Mouse (Mus musculus) forebrain, embryonic 13.5 days (tissue): ENCODE measurements at regions not wholly inside any gene's neighbourhood (a gene's known extent, or its start where the extent isn't known, plus 50 kb on each side); places are given as distances from the start of the nearest gene placed in this dataset.

ENCODE experiments used
- ATAC-seq: fragments of 200-750 bp; cut with Nextera tagmentation; 2 replicates; pipeline ENCODE4 v1.8.0; 2017
- H3K27ac ChIP-seq: fragments of 300-500 bp; sonication (generic); 2 replicates; pipeline ENCODE4 v1.5.1; 2015; ENCODE audit warnings: inconsistent platforms, mild to moderate bottlenecking, moderate library complexity
- H3K27me3 ChIP-seq: fragments of 300-500 bp; sonication (generic); 2 replicates; pipeline ENCODE4 v1.6.1; 2015; ENCODE audit warnings: mild to moderate bottlenecking, inconsistent platforms
- H3K36me3 ChIP-seq: fragments of 300-500 bp; sonication (generic); 2 replicates; pipeline ENCODE4 v1.6.1; 2015; ENCODE audit warnings: mild to moderate bottlenecking, inconsistent platforms; ENCODE audit not compliant: poor library complexity, severe bottlenecking
- H3K4me1 ChIP-seq: fragments of 300-500 bp; sonication (generic); 2 replicates; pipeline ENCODE4 v1.6.1; 2015; ENCODE audit warnings: inconsistent platforms
- H3K4me2 ChIP-seq: fragments of 300-500 bp; sonication (generic); 2 replicates; pipeline ENCODE4 v1.6.1; 2015; ENCODE audit warnings: inconsistent platforms, mild to moderate bottlenecking, moderate library complexity
- H3K4me3 ChIP-seq: fragments of 300-500 bp; sonication (generic); 2 replicates; pipeline ENCODE4 v1.5.1; 2015; ENCODE audit warnings: mild to moderate bottlenecking, inconsistent platforms
- H3K9ac ChIP-seq: fragments of 300-500 bp; sonication (generic); 2 replicates; pipeline ENCODE4 v1.6.1; 2015; ENCODE audit warnings: mild to moderate bottlenecking, inconsistent platforms
- H3K9me3 ChIP-seq: fragments of 300-500 bp; sonication (generic); replicated peaks from 2 replicates; pipeline ENCODE4 v1.6.1; 2016; ENCODE audit warnings: inconsistent platforms
- WGBS: fragments of 180-500 bp; shearing (Covaris S2); methylation state at CpG from one replicate; pipeline ENCODE4 v1.1.7; 2015; 5-methylcytosine and 5-hydroxymethylcytosine counted together

DNA sequence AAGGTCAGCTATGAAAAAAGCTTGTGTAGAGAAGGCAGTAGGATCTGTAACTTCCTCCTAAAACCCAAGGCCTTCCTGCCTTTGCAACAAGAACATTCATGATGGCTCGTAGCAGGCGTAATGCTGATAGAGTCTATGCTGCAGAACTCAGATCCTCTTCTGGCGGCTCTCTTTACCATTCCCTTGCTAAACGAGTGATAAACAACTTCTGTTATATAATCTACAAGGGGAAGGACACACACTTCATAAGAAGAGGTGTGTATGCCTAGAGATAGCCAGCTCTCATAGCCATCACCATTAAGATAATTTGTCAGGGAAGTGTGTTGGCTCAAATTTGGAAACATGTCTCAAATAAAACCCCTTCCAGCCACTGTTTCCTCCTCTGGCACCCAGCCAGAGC is 441.9 kb downstream of the Gpam start:
- Histone ChIP-seq H3K36me3 (no peaks in the 10 kb centered on the region), H3K4me1 (no peaks in the 10 kb centered on the region), H3K27ac (no peak overlapping the region), H3K9ac (no peak overlapping the region), H3K4me3 (no peak overlapping the region), H3K9me3 (no peaks in the 10 kb centered on the region), H3K4me2 (no peak overlapping the region), H3K27me3 (no peaks in the 10 kb centered on the region)
- 85% methylated on average over 4 of the region's 4 CpGs for WGBS
- ATAC-seq: no peak
